Mouse (Mus musculus) hindbrain, postnatal 0 days (tissue): Measurements from ENCODE around the gene Rxfp3. TPM values are rescaled to one million over a fixed set of nuclear protein-coding genes. Genes with fewer than 3 reads are reported as not detected.

Experiments
- ATAC-seq: fragments of 200-750 bp; cut with Nextera tagmentation; 2 replicates; pipeline ENCODE4 v1.8.0; 2017; ENCODE audit warnings: mild to moderate bottlenecking, moderate TSS enrichment, moderate library complexity
- DNase-seq: peaks from one replicate; pipeline ENCODE4 v3.0.0-alpha.2; 2015; ENCODE audit warnings: low spot score
- H3K27ac ChIP-seq: fragments of 300-500 bp; sonication (generic); 2 replicates; pipeline ENCODE4 v1.5.1; 2014; ENCODE audit warnings: mild to moderate bottlenecking
- H3K27me3 ChIP-seq: fragments of 300-500 bp; sonication (generic); 2 replicates; pipeline ENCODE4 v1.6.1; 2014; ENCODE audit warnings: low read length, mixed read lengths; ENCODE audit not compliant: insufficient read depth
- H3K36me3 ChIP-seq: fragments of 300-500 bp; sonication (generic); 2 replicates; pipeline ENCODE4 v1.6.1; 2014; ENCODE audit warnings: low read length, mixed read lengths; ENCODE audit not compliant: insufficient read depth
- H3K4me1 ChIP-seq: fragments of 300-500 bp; sonication (generic); 2 replicates; pipeline ENCODE4 v1.6.1; 2014; ENCODE audit warnings: antibody characterized with exemption, low read length, mixed read lengths; ENCODE audit not compliant: insufficient read depth
- H3K4me2 ChIP-seq: fragments of 300-500 bp; sonication (generic); 2 replicates; pipeline ENCODE4 v1.6.1; 2014; ENCODE audit warnings: low read depth, mild to moderate bottlenecking, low read length, moderate library complexity, mixed read lengths
- H3K4me3 ChIP-seq: fragments of 300-500 bp; sonication (generic); 2 replicates; pipeline ENCODE4 v1.5.1; 2014; ENCODE audit warnings: low read length
- H3K9ac ChIP-seq: fragments of 300-500 bp; sonication (generic); replicated peaks from 2 replicates; pipeline ENCODE4 v1.6.1; 2014; ENCODE audit warnings: mild to moderate bottlenecking, low read length, moderate library complexity, mixed read lengths
- H3K9me3 ChIP-seq: fragments of 300-500 bp; sonication (generic); 2 replicates; pipeline ENCODE4 v1.6.1; 2016; ENCODE audit warnings: low read length, mixed read lengths
- CTCF ChIP-seq: IDR thresholded peaks from 2 replicates; pipeline ENCODE4 v1.5.1; 2016; ENCODE audit warnings: antibody characterized with exemption, control low read depth, low read depth
- WGBS: fragments of 180-500 bp; shearing (Covaris S2); extraction: QIAGEN DNeasy Blood & Tissue Kit; methylation state at CpG from one replicate; pipeline ENCODE4 v1.1.7; 2014; 5-methylcytosine and 5-hydroxymethylcytosine counted together
- polyA plus RNA-seq: library from polyadenylated mRNA; unstranded; fragments of >200 nt; fragmentation: Nextera tagmentation; extraction: Ambion mirVana; gene quantifications from 2 replicates; pipeline ENCODE4 v1.2.1, GENCODE M21; 2015
- total RNA-seq: library from RNA; depleted of rRNA; stranded (reverse); fragments of >200 nt; gene quantifications from 2 replicates; pipeline ENCODE4 v1.2.3, GENCODE M21; 2014

Rxfp3 gene
- total and polyA plus RNA-seq, 2 experiments from 2014 or later: 3.2 to 8.3 TPM

GRCm38 (mm10) chr15:11067891-11068290, 30.1 kb upstream of the Rxfp3 start:
- no peak overlapping the region for H3K4me2 ChIP-seq
- no peaks in the 10 kb centered on the region for H3K27me3 ChIP-seq
- H3K4me3 ChIP-seq: no peak overlapping the region
- H3K9me3 ChIP-seq: no peaks in the 10 kb centered on the region
- H3K27ac ChIP-seq: no peak overlapping the region
- DNase-seq (no peak), ATAC-seq (no peak)
- 87% methylated on average over 7 of the region's 7 CpGs for WGBS
- no peaks in the 10 kb centered on the region for H3K36me3 ChIP-seq
- no peak overlapping the region for H3K9ac ChIP-seq
- no peak for TF ChIP-seq CTCF
- peaks cover 9% of the 10 kb centered on the region for H3K4me1 ChIP-seq

- peak overlapping the region; percentile 33 for H3K4me3 ChIP-seq
- H3K4me2 ChIP-seq: peak overlapping the region; percentile 62
- no peaks in the 10 kb centered on the region for H3K9me3 ChIP-seq
- TF ChIP-seq CTCF: no peak
- no peak overlapping the region for H3K9ac ChIP-seq
- DNase-seq (no peak), ATAC-seq (no peak)
- H3K4me1 ChIP-seq: peaks cover 9% of the 10 kb centered on the region
- no peaks in the 10 kb centered on the region for H3K36me3 ChIP-seq
- H3K27ac ChIP-seq: peak overlapping the region; percentile 77; the same call in 1 of the 2 replicates
- 13% methylated on average over 5 of the region's 5 CpGs for WGBS
- no peaks in the 10 kb centered on the region for H3K27me3 ChIP-seq
Measured at GRCm38 (mm10) chr15:11066299-11066698, 28.5 kb upstream of the Rxfp3 start.

- WGBS: 4% methylated on average over 9 of the region's 9 CpGs
- no peak for TF ChIP-seq CTCF
- peak overlapping the region; percentile 33 for H3K4me3 ChIP-seq
- ATAC-seq (no peak), DNase-seq (peak; percentile 4)
- peaks cover 9% of the 10 kb centered on the region for H3K4me1 ChIP-seq
- peak overlapping the region; percentile 35 for H3K9ac ChIP-seq
- peak overlapping the region; percentile 62 for H3K4me2 ChIP-seq
- H3K36me3 ChIP-seq: no peaks in the 10 kb centered on the region
- peak overlapping the region; percentile 77; the same call in 1 of the 2 replicates for H3K27ac ChIP-seq
- no peaks in the 10 kb centered on the region for H3K9me3 ChIP-seq
- no peaks in the 10 kb centered on the region for H3K27me3 ChIP-seq
Measured at GRCm38 (mm10) chr15:11065528-11066171, 27.9 kb upstream of the Rxfp3 start.

- WGBS: 2% methylated on average over 25 of the region's 25 CpGs
- TF ChIP-seq CTCF: no peak
- Histone ChIP-seq H3K4me1 (peaks cover 9% of the 10 kb centered on the region), H3K4me3 (peak within 1 kb of the TSS; percentile 33), H3K27ac (peak within 1 kb of the TSS; percentile 77), H3K36me3 (no peaks in the 10 kb centered on the region), H3K9ac (peak within 1 kb of the TSS; percentile 35), H3K9me3 (no peaks in the 10 kb centered on the region), H3K27me3 (no peaks in the 10 kb centered on the region), H3K4me2 (peak within 1 kb of the TSS; percentile 62)
- DNase-seq (peak; percentile 83), ATAC-seq (peak; percentile 91)
Measured at GRCm38 (mm10) chr15:11064558-11065411, 27.0 kb upstream of the Rxfp3 start, which contains the start of gene Adamts12. Gene Adamts12 (plus strand): TSS chr15:11064790.

GRCm38 (mm10) chr15:11064160-11064557, 26.4 kb upstream of the Rxfp3 start:
- TF ChIP-seq CTCF: no peak
- ATAC-seq: peak; percentile 33

GRCm38 (mm10) chr15:11062903-11063302, 25.1 kb upstream of the Rxfp3 start:
- no peak for TF ChIP-seq CTCF
- no peak overlapping the region for H3K4me2 ChIP-seq
- H3K4me3 ChIP-seq: no peak overlapping the region

More at GRCm38 (mm10) chr15:11064160-11064557, 26.4 kb upstream of the Rxfp3 start:
- no peaks in the 10 kb centered on the region for H3K36me3 ChIP-seq
- no peaks in the 10 kb centered on the region for H3K27me3 ChIP-seq
- 13% methylated on average over 2 of the region's 2 CpGs for WGBS
- DNase-seq: no peak
- peaks cover 9% of the 10 kb centered on the region for H3K4me1 ChIP-seq
- no peak overlapping the region for H3K27ac ChIP-seq
- H3K4me2 ChIP-seq: peak overlapping the region; percentile 62
- no peaks in the 10 kb centered on the region for H3K9me3 ChIP-seq
- H3K4me3 ChIP-seq: no peak overlapping the region
- H3K9ac ChIP-seq: no peak overlapping the region

More at GRCm38 (mm10) chr15:11062903-11063302, 25.1 kb upstream of the Rxfp3 start:
- Histone ChIP-seq H3K27me3 (no peaks in the 10 kb centered on the region), H3K9me3 (no peaks in the 10 kb centered on the region), H3K27ac (no peak overlapping the region), H3K36me3 (no peaks in the 10 kb centered on the region), H3K9ac (no peak overlapping the region), H3K4me1 (peaks cover 9% of the 10 kb centered on the region)
- 88% methylated on average over 1 of the region's 1 CpGs for WGBS
- no peak for DNase-seq
- ATAC-seq: no peak
